Mouse (Mus musculus) embryo, embryonic 10 days (tissue): ENCODE results near the gene Kcnj9.
A peak's percentile ranks its signal among the peaks of the same experiment; 100 is the strongest.

Source experiments
- DNase-seq: peaks from one replicate; pipeline ENCODE4 v3.0.0-alpha.2; 2015; ENCODE audit warnings: low spot score

The Kcnj9 gene

DNA sequence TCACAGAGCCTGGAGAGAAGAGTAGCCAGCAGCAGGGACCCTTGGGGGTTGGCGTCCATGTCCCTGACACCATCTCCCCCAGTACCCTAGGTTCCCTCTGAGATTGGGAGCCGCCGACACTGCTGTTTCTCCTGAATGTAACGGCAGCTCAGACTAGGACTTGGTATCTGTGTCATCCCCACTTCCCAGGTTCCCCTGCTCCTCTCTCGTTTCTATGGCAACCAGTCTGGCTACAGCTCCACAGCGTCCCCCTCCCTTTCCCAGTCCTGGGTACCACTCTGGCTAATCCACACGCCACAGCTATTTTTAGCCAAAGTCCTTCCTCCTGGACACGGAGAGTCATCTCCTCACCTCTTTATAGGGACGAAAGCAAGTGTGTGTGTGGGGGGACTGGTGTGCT is at the start of gene Kcnj9:
Kcnj9 (minus strand) TSS at position 188 of the 400 bp plus-strand sequence.
- DNase-seq: peak; percentile 66

DNA sequence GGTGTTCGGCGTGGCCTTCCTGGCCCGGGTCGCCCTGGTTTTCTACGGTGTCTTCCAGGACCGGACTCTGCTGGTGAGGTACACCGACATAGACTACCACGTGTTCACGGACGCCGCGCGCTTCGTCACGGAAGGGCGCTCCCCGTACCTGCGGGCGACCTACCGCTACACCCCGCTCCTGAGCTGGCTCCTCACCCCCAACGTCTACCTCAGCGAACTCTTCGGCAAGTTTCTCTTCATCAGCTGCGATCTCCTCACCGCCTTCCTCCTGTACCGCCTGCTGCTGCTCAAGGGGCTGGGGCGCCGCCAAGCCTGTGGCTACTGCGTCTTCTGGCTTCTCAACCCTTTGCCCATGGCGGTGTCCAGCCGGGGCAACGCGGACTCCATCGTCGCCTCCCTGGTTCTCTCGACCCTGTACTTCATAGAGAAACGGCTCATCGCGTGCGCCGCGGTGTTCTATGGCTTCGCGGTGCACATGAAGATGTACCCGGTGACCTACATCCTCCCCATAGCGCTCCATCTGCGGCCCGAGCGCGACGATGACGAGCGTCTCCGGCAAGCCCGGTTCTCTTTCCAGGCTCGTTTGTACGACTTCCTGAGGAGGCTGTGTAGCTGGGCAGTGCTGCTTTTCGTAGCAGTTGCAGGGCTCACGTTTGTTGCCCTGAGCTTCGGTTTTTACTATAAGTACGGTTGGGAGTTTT is 47.8 kb upstream of the Kcnj9 start:
- peak; percentile 32 for DNase-seq

DNA sequence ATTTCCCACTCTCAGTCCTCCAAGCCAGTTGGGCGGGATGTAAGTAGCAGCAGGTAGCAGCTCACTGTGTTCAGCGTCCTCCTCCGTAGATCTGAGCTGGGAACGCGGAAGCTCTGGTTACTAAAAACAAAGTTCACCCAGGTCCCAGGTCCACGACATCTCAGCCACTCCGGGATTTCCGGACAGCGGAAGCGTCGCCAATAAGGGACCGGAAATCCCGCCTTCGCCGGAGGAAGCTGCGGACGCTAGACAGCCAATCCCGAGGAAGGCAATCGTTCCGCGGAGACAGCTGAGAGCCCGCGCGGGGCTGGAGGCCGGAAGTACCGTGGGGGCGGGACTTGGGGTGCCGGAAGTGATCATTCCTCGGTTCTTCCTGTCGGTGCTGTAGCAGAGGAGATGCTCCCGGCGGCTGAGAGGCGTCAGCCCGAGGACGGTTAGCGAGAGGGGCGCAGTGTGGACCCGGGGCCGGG is 47.1 kb upstream of the Kcnj9 start, which contains the start of gene Pigm:
Pigm (plus strand) TSS at position 349 of the 470 bp plus-strand sequence.
- DNase-seq: peak; percentile 98

DNA sequence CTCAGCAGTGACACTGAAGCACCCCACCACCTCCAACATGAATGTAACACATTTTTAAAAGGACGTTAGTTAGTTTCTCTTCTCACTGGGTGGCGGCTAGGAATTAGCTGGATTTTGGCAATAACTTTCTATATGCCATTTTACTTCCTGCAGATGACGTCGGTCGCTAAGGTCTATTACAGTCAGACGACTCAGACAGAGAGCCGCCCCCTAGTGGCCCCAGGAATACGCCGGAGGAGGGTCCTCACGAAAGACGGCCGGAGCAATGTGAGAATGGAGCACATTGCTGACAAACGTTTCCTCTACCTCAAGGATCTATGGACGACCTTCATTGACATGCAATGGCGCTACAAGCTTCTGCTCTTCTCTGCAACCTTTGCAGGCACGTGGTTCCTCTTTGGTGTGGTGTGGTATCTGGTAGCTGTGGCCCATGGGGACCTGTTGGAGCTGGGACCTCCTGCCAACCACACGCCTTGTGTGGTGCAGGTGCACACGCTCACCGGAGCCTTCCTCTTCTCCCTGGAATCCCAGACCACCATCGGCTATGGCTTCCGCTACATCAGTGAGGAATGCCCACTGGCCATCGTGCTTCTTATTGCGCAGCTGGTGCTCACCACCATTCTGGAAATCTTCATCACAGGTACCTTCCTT is 39.8 kb upstream of the Kcnj9 start:
- peak; percentile 71 for DNase-seq

DNA sequence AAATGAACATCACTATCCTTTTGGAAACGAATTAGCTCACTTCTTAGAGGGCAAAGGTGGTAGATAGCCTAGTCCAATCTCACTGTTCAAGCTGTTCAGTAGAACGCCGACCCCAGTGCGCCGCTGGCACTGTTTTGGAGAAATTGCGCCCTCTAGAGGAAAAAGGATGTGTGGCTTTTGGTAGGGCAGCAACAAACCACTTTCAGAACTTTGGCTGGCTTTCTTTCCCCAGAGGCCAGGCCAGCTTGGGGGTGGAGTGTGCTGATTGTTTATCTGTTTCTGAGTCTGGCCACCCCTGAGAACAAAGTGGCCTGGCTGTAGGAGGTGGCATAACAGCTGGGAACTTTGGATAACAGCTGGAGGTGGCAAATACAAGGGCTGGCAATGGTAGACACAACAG is 35.6 kb upstream of the Kcnj9 start:
- DNase-seq: peak; percentile 77

DNA sequence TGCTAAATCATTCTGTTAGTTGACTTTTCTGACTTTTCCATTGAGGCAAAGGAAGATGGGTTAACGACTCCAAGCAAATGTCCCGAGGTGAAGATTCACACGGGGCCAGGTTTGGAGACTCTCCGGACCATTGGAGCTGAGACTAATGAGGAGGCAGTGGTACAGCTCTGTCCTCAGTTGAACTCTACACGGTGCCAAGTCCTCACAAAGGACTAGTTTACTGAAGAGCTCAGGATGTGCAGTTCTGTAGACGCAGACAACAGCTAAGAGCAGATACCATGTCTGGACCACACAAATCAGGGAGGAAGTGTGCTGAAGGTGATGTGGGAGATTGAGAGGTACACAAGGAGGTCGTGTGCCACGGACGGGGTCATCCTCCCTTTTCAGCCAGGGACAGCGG is 29.2 kb upstream of the Kcnj9 start:
- no peak for DNase-seq

DNA sequence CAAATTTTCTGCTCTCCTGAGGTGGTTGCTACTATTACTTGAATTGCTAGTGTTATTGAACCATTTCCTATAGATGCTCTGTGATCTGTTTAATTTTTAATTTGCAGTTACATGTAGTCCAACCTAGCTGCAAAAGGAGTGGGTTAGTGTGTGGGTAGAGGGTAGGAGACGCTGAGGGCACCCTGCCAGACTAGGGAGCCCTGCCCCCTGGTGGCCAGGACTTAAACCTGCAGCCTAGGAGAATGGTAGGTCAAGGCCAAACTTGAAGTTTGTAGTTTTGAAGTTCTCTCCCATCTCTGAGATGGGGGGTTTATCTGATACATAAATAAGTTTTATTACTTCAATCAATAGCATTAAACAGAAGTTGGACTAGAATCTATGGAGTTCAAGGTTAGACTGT is 28.4 kb upstream of the Kcnj9 start:
- peak; percentile 68 for DNase-seq

DNA sequence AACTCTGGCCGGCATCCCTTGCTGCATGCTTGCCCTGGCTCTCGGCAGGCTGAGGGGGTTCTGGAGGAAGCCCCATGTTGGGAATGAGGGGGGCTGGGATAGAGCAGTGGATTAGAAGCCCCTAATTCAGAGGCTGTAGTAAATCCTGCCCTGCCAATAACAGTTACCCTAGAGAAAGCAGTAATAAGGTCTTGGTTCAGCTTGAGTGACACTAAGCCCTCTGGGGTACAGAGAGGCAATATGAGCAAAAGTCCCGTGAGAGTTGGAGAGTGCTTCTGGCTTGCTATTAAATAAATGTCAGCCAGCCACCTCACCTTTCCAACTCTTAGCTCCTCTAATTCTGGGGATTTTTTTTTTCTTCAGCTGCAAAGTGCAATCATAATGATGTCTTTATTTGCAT is 26.2 kb upstream of the Kcnj9 start:
- no peak for DNase-seq

DNA sequence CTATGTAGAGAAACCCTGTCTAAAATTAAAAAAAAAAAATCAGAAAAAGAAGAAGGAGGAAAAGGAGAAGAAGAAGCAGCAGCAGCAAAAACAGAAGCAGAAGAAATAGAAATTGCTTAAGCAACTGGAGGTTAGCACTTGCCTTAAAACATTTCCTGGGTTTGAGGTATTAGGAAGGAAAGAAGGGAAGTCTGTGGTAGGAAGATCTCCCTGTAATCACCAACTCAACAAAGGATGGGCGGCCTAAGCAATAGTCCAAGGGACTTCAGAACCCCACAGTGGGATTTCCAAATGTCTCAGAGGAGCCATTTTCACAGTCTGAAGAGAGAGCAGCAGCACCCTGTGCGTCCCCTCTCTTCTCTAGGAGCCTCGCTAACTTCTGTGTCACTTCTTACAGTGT is 23.3 kb upstream of the Kcnj9 start:
- no peak for DNase-seq

DNA sequence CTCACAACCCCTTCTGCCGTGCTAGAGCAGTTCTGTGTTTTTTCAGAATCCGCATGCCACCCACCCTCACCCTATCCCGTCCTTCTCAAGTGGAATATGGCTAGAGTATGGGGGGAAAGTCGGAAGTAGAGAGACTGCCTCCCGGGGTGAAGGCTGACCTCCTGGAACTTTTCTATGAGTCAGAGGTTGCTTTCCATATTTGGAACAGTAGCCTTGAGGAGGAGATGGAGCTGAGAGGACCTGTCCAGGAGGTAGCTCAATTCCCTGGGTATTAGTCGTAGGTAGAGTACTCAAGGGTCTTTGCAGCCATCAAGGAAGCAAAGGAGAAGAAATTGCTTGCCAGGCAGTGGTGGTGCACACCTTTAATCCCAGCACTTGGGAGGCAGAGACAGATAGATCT is 22.9 kb upstream of the Kcnj9 start:
- no peak for DNase-seq

DNA sequence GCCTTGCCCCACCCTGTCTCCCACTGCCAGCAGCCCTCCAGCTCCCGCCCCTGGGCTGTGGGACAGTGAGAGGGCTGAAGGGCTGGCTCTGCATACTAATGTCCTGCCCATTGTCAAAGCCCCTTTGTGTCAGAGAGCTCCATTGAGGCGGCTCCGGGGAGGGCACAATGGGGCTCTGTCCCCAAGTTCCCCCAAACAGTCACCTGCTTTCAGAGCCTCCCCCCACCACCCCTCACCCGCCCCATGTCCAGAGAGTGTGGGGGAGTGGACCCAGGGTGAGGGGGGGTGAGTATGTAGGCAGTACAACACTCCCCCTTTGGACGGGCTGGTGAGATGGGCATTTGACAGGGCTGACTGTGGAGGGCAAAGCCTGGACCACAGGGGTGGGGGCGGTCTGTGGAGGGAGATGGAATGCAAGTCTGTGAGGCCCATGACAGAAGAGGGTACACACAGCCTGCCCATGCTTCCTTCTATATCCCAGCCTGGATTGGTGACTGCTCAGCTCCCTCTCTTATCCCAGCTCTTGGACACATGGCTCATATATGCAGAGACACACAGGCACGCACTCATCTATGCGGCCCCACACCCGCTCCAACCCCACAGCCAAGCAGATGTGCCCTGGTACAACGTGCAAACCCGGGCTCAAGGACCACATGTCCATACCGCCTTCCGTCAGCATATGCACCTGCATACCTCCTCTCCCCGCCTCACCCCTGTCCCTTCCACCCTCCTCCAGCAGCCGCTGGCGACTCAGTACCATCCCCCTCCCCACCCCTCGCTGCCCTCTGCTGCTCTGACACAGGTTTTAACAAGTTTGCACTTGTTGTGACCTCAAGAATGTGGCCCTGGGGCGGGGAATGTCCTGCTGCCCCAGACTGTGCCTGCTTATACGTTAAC is 21.0 kb upstream of the Kcnj9 start:
- peak; percentile 83 for DNase-seq

DNA sequence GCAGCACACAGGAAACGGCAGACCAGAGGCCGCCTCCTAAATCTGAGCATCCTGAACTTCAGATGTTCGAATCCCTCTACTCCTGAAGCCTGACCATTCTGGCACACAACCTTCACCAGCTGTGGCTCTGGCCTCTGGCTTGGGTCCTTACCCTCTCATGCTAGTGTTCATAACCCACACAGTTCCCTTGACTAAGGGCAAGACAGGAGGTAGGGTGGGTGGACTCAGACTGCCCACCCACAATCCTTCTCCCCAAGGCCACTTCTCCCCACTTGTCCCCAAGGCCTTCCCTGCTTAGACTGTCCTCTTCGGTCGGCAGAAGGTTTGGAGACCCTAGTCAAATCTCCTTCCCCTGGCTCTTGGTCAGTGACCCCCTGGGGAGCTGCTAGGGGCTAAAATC is 20.4 kb upstream of the Kcnj9 start:
- no peak for DNase-seq

DNA sequence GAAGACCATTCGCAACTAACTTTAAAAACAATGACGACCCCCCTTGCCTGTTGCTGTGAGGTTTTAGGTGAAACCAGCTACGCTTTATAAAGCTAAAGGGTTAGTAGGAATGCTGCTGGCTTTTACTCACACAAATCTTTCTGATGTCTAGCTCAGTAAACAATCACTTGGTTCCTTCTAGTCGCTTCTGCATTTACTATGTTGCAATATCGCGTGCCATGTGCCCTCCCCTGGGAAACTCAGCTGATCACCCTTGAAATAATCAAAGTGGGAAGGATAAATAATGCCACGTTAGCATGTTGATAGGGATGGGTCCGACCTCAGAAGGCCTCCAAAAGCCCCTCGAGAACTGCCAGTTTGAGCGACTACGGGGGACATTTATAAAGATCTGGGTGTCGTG is 18.3 kb upstream of the Kcnj9 start:
- no peak for DNase-seq

DNA sequence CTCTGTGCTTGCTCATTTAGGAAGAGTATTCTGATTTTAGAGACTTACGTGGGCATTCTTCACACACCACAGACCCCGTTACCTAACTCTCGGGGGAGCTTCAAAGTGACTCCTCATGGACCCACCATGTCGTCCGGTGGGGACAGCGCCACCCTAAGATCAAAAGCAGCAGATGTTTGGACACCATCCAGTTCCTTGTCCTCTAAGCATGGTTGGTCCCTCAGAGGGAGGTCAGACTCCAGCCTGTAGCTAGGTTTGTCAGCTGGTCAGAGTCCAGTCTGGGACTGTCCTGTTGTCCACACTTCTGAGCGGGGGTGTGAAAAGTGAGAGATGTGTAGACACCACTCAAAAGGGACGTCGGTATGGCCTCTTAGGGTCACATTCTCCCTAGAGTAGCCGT is 17.6 kb upstream of the Kcnj9 start:
- no peak for DNase-seq

DNA sequence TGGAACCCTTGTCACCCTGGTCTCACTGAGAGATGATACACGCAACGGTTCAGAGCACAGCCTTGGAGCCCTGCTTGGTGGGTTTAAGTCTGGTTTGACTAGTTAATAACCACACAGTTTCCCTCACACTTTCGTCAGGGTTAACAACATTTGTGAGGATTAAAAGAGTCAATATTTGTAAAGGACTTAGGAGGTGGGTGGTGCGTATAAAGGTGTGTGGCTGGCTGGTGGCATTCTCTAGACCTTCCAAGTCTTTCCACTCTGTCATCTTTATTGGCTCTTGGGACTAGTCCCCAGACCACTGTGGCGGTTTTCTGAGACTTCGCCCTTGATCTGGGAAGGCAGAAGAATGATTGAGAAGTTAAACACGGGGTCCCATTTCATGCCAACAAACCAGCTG is 15.7 kb upstream of the Kcnj9 start:
- DNase-seq: no peak

DNA sequence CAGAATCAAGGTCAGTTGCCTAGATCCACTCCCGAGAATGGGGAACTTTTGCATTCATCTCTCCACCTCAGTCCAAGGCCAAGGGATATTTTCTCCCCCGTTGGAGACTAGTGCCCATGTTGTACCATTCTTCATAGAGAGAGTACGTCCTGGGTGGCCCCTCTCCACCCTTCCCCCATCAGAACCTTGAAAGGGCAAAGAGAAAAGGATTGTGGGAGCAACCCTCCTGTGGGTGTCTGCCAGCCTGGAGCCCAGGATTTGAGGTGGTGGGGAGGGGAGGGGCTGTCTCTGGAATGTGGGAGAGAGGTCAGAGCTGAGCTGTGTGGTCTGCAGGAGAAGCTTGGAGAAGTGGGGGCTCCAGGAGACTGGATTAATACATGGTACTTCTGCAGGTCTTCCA is 14.8 kb upstream of the Kcnj9 start:
- no peak for DNase-seq

DNA sequence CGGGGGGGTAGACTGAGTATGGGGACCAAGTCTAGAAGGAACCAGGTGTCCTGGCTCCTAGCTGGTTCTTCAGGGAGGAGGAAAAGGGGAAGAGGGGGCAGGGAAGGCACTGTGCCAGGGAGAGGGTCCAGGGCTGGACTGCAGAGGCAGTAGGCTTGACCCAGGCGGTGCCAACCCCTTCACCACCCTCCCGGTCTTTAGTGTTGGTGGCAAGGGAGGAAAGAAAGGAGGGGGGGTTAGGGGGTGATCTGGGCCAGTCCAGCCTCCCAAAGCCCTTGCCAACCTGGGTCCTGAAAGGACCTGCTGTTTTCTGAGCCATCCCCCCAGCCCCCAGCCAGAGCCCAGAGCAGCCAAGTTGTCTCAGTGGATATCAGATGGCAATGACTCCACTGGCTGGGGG is 13.6 kb upstream of the Kcnj9 start:
- DNase-seq: no peak

DNA sequence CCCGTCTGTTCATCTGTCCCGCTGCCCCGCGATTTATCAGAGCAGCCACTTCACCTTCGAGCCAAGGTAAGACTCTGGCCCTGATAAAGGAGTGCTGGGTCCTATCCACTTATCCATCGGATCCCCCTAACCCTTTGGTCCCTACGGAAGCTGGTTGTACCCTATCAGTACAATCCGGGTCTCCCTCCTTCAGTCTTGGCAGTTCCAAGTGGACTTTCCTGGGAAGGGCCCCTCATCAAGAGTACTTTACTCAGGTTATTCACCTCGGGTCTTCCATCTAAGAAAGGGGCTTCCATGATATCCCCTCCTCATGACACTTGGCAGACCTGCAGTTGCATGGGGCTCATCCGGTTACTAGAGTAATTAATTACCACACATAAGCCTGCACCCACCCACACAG is 12.3 kb upstream of the Kcnj9 start:
- DNase-seq: no peak

DNA sequence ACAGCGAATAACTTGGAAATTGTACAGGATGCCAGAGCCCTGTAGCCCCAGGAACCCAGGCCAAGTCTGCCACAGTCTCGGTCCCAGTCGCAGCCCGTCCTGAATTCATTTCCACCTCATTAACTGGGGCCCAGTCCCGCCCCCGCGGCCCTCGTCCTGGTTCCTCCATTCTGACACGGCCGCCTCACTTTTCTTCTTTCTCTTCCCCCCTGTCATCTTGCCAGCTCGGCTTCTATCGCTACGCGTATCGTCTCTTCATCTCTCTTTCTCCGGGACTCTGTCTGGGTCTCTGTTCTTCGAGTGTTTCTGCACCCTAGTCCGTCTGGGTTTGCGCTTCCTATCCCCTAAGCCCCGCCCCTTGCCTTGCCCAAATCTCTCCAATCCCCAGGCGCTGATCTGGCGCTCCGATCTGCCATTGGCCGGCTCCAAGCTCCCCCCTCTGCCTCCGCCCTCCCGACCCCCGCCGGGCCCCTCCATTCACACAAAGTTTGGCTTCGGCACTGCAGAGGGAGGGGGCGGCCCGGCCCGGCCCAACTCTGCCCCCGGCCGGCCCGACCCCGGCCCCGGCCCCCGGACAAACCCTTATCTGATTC is 11.7 kb upstream of the Kcnj9 start, which contains the start of gene Kcnj10:
Kcnj10 (plus strand) TSS at position 482 of the 593 bp plus-strand sequence.
- DNase-seq: peak; percentile 89

DNA sequence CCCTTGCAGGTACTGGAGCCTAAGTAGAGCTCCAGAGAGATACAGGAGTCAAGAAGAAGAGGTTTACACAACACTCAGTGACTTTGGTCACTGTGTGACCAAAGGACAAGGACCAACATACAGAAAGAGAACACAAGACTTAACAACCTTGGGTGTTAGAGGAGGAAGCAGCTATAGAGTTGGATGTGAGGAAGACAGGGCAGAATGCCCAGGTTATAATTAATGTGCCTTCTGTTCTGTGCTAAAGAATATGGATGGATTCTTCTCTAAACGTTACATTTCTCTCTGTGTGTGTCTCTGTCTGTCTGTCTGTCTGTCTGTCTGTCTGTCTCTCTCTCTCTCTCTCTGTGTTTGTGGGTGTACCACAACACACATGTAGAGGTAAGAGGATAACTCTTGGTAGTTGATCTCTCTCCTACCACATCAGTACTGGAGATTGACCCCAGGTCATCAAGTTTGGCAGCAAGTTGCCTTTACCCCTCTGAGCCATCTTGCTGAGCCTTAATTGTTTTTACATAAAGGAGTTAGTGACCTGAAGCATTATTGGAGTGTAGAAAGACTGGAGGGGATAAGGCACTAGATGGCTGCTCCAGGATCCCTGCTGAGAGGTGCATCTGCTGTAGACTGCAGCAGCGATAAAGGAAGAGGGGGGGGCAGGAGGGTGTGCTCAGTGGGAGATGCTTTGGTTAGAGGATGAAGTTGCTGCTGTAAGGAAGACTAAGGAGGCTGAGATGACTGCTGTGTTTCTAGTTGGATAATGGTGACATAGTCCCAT is 8.5 kb upstream of the Kcnj9 start:
- DNase-seq: peak; percentile 3

DNA sequence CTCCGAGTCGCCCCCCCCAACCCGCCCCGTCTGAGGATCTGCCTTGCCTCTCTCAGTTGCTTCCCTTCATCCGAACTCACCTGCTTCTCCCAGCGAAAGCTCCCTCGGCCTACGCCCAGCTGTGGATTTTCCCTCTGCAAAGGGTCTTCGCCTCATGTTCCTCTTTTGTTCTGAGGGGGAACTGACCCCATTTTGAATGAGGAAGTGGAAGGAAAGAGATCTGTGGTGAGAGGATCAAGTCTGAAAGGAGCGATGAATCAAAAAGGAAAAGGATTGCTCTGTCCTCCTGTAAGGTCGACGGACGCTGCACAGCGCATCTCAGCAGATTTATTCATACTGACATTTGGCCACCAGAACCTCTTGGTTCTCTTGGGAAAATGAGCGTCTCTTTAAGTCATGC is 6.7 kb upstream of the Kcnj9 start:
- no peak for DNase-seq
